Mouse (Mus musculus): ENCODE measurements around the gene Trip10.

The Trip10 gene

GRCm38 (mm10) chr17:57279591-57280224, 30.5 kb downstream of the Trip10 start:
- in situ Hi-C loops (cut with MboI; ENCODE audit: low pct_unique_long_range_greater_than_20kb in 1 of 2, low sequenced_read_pairs in 2 of 2, unreplicated experiment in 1 of 2): no loop called here

GRCm38 (mm10) chr17:57280411-57280810, 31.2 kb downstream of the Trip10 start:
- in situ Hi-C loops (cut with MboI; ENCODE audit: low pct_unique_long_range_greater_than_20kb in 1 of 2, low sequenced_read_pairs in 2 of 2, unreplicated experiment in 1 of 2): no loop called here

GRCm38 (mm10) chr17:57283906-57284305, 34.7 kb downstream of the Trip10 start:
- in situ Hi-C loops (cut with MboI; ENCODE audit: low pct_unique_long_range_greater_than_20kb in 1 of 2, low sequenced_read_pairs in 2 of 2, unreplicated experiment in 1 of 2): no loop called here

- in situ Hi-C loops (cut with MboI; ENCODE audit: low pct_unique_long_range_greater_than_20kb in 1 of 2, low sequenced_read_pairs in 2 of 2, unreplicated experiment in 1 of 2): no loop called here
Measured at GRCm38 (mm10) chr17:57285077-57285476, 35.8 kb downstream of the Trip10 start.

GRCm38 (mm10) chr17:57286718-57287355, 37.6 kb downstream of the Trip10 start:
- in situ Hi-C loops (cut with MboI; ENCODE audit: low pct_unique_long_range_greater_than_20kb in 1 of 2, low sequenced_read_pairs in 2 of 2, unreplicated experiment in 1 of 2): no loop called here

GRCm38 (mm10) chr17:57289252-57289651, 40.0 kb downstream of the Trip10 start:
- in situ Hi-C loops (cut with MboI; ENCODE audit: low pct_unique_long_range_greater_than_20kb in 1 of 2, low sequenced_read_pairs in 2 of 2, unreplicated experiment in 1 of 2): no loop called here

GRCm38 (mm10) chr17:57290001-57290670, 40.9 kb downstream of the Trip10 start:
- in situ Hi-C loops (cut with MboI; ENCODE audit: low pct_unique_long_range_greater_than_20kb in 1 of 2, low sequenced_read_pairs in 2 of 2, unreplicated experiment in 1 of 2): no loop called here

GRCm38 (mm10) chr17:57290671-57291055, 41.4 kb downstream of the Trip10 start:
- in situ Hi-C loops (cut with MboI; ENCODE audit: low pct_unique_long_range_greater_than_20kb in 1 of 2, low sequenced_read_pairs in 2 of 2, unreplicated experiment in 1 of 2): no loop called here

GRCm38 (mm10) chr17:57292302-57292701, 43.0 kb downstream of the Trip10 start:
- in situ Hi-C loops (cut with MboI; ENCODE audit: low pct_unique_long_range_greater_than_20kb in 1 of 2, low sequenced_read_pairs in 2 of 2, unreplicated experiment in 1 of 2): no loop called here

- in situ Hi-C loops (cut with MboI; ENCODE audit: low pct_unique_long_range_greater_than_20kb in 1 of 2, low sequenced_read_pairs in 2 of 2, unreplicated experiment in 1 of 2): no loop called here
Measured at GRCm38 (mm10) chr17:57292968-57293367, 43.7 kb downstream of the Trip10 start.

GRCm38 (mm10) chr17:57295935-57296334, 46.7 kb downstream of the Trip10 start:
- in situ Hi-C loops (cut with MboI; ENCODE audit: low pct_unique_long_range_greater_than_20kb in 1 of 2, low sequenced_read_pairs in 2 of 2, unreplicated experiment in 1 of 2): no loop called here

- in situ Hi-C loops (cut with MboI; ENCODE audit: low pct_unique_long_range_greater_than_20kb in 1 of 2, low sequenced_read_pairs in 2 of 2, unreplicated experiment in 1 of 2): no loop called here
Measured at GRCm38 (mm10) chr17:57297040-57297439, 47.8 kb downstream of the Trip10 start.

- in situ Hi-C loops (cut with MboI; ENCODE audit: low pct_unique_long_range_greater_than_20kb in 1 of 2, low sequenced_read_pairs in 2 of 2, unreplicated experiment in 1 of 2): no loop called here
Measured at GRCm38 (mm10) chr17:57305593-57305992, 56.3 kb downstream of the Trip10 start.

- in situ Hi-C loops (cut with MboI; ENCODE audit: low pct_unique_long_range_greater_than_20kb in 1 of 2, low sequenced_read_pairs in 2 of 2, unreplicated experiment in 1 of 2): no loop called here
Measured at GRCm38 (mm10) chr17:57307074-57307473, 57.8 kb downstream of the Trip10 start.

- in situ Hi-C loops (cut with MboI; ENCODE audit: low pct_unique_long_range_greater_than_20kb in 1 of 2, low sequenced_read_pairs in 2 of 2, unreplicated experiment in 1 of 2): no loop called here
Measured at GRCm38 (mm10) chr17:57311801-57312200, 62.5 kb downstream of the Trip10 start.
